16 mouse cellular contexts compared by ENCODE assay signal in the genomic region with DNA sequence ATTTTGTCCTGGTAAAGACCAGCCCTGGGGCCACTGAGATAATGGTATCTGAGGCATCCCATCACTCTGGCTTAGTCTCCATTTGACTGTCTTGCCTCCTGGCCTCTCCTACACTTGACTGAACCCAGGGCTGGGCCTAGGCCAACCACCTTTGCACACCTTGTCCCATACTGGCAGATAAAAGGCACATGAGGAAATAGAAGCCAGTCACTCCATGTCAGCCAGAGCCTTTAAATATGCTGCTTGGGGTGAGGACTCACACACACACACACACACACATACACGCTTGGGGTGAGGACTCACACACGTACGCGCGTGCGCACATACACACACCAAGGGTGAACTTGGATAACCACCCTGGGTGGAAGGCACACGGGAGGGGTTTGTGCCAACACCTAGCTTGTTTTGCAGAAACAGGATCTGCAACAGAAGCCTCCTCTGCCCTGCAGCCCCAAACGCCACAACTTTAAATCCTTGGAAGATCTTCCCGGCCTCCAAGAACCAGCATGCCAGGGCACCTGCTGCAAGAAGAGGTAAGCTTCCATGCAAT. TPM values are rescaled to one million over a fixed set of nuclear protein-coding genes. Genes with fewer than 3 reads are reported as not detected.
"Had no signal": no experiment of that assay in that cellular context is flagged by ENCODE, and none has a peak within 500 bp of the region (broad histone marks: within the 10 kb centered on the region; RNA-seq: fewer than 3 reads in every experiment).

A gene (plus strand): TSS at position 255 of the 550 bp plus-strand sequence.

- H3K36me3 ChIP-seq: midbrain, embryonic 13.5 days; midbrain, embryonic 15.5 days; neural tube, embryonic 12.5 days; stomach, embryonic 15.5 days had no signal

- H3K9me3 ChIP-seq: midbrain, embryonic 13.5 days; midbrain, embryonic 15.5 days; neural tube, embryonic 12.5 days; stomach, embryonic 15.5 days had no signal

- H3K4me1 ChIP-seq: midbrain, embryonic 13.5 days; midbrain, embryonic 15.5 days; neural tube, embryonic 12.5 days; stomach, embryonic 15.5 days had no signal

- H3K27me3 ChIP-seq: midbrain, embryonic 13.5 days; midbrain, embryonic 15.5 days; neural tube, embryonic 12.5 days; stomach, embryonic 15.5 days had no signal

- DNase-seq: lung, adult 18-20 months; lung, embryonic 14.5 days; lung, postnatal 10 days; lung, postnatal 4 days; right cerebral cortex, postnatal 14 days; thymus, postnatal 14 days; thymus, postnatal 36 days had no signal

- H3K4me2 ChIP-seq: lung, embryonic 14.5 days; midbrain, embryonic 11.5 days; midbrain, embryonic 13.5 days; midbrain, embryonic 15.5 days; neural tube, embryonic 12.5 days; stomach, embryonic 15.5 days had no signal

- H3K4me3 ChIP-seq: midbrain, embryonic 13.5 days; midbrain, embryonic 15.5 days; neural tube, embryonic 12.5 days; stomach, embryonic 15.5 days had no signal

- ATAC-seq: midbrain, embryonic 13.5 days; midbrain, embryonic 15.5 days had no signal

- H3K27ac ChIP-seq: midbrain, embryonic 13.5 days; midbrain, embryonic 15.5 days; neural tube, embryonic 12.5 days; stomach, embryonic 15.5 days had no signal

- H3K9ac ChIP-seq: lung, embryonic 14.5 days; midbrain, embryonic 13.5 days; midbrain, embryonic 15.5 days; neural tube, embryonic 12.5 days; stomach, embryonic 15.5 days had no signal

RNA-seq across cellular contexts. Expression of the gene that starts here (rescaled TPM):
- total RNA-seq: monocyte, adult 5-6 weeks; neutrophil, adult 5-6 weeks had no signal
- polyA plus RNA-seq: liver, embryonic 16.5 days; spleen, adult 2 months had no signal
